18 mouse cellular contexts compared by ENCODE assay signal in the genomic region with DNA sequence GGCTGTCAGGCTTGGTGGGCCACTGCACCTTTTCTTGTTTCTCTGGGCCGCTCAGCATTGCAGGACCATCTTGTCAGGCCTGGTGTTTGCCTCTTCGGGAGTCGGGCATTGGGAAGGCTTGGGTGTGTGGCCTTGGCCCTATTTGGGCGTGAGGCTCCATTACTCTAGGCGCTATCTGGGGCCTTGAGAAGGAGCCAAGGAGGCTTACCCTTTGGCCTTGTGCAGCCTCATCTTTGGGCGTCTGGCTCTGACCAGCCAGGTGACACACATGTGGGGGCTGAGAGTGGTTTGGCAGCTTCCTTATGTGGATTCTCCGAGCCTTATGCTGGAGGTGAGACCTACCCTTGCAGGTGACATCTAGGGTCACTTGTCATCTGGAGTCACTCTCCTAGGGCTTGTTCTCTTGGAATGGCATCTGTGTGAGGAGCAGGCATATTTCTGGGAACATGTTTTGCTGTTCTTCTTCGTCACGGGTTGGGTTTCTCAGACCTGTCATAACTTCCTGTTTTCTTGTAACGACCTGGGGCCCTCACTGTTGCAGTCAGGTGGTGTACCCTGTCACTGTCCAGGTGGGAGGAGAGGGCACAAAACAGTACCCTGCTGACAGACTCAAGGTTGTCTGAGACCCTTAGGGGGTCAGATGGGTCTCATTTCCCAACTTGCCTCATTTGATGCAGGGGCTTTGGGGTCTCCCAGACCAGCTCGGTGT. TPM values are rescaled to one million over a fixed set of nuclear protein-coding genes. Genes with fewer than 3 reads are reported as not detected.
DNase-seq lines count a peak whose midpoint lies in the region; ATAC-seq and TF ChIP-seq lines count a peak whose summit lies in the region.
"Had no signal": no experiment of that assay in that cellular context is flagged by ENCODE, and none has a peak within 500 bp of the region (broad histone marks: within the 10 kb centered on the region; RNA-seq: fewer than 3 reads in every experiment).

No protein-coding gene starts in this region.

- 56% methylated on average over 11 of the region's 11 CpGs for WGBS in intestine, postnatal 0 days
- WGBS in intestine, embryonic 15.5 days: 81% methylated on average over 11 of the region's 11 CpGs

- no peak overlapping the region for H3K9ac ChIP-seq in intestine, postnatal 0 days (ENCODE audit: low read depth, low read length)
- H3K9ac ChIP-seq in intestine, embryonic 15.5 days: no peak overlapping the region
- H3K9ac ChIP-seq: embryonic facial prominence, embryonic 15.5 days; limb, embryonic 15.5 days had no signal

- 0 out of 2 replicates have a peak overlapping the region, but pooled peaks have one; percentile 5 for H3K27ac ChIP-seq in intestine, postnatal 0 days (ENCODE audit: low read depth, low read length)
- H3K27ac ChIP-seq in intestine, embryonic 15.5 days: no peak overlapping the region
- H3K27ac ChIP-seq: embryonic facial prominence, embryonic 15.5 days; left cerebral cortex, adult 2 months; limb, embryonic 15.5 days; stomach, postnatal 0 days had no signal

- H3K9me3 ChIP-seq in intestine, postnatal 0 days (ENCODE audit: control insufficient read depth): no peaks in the 10 kb centered on the region
- H3K9me3 ChIP-seq in intestine, embryonic 15.5 days: no peaks in the 10 kb centered on the region
- H3K9me3 ChIP-seq: embryonic facial prominence, embryonic 15.5 days; limb, embryonic 15.5 days had no signal

- H3K4me1 ChIP-seq in intestine, postnatal 0 days (replicated peaks; ENCODE audit: control insufficient read depth, insufficient read depth, low read length): peaks cover 36% of the 10 kb centered on the region
- H3K4me1 ChIP-seq in intestine, embryonic 15.5 days (replicated peaks): peaks cover 48% of the 10 kb centered on the region

- DNase-seq in A20 (ENCODE audit: low read depth, low spot score) (peak; percentile 34), MN1 (ENCODE audit: low spot score) (no peak)
- peak; percentile 70 for DNase-seq in T-cell, adult 2 months (ENCODE audit: low spot score)
- DNase-seq in frontal cortex, postnatal 10 days (ENCODE audit: low spot score in 2 of 2): no peak
- DNase-seq in heart, postnatal 25 days (ENCODE audit: low spot score): no peak
- DNase-seq: heart, postnatal 36 days; kidney, postnatal 4 days; retina, postnatal 1 day had no signal

- no peak for TF ChIP-seq CTCF in intestine, postnatal 0 days (IDR thresholded peaks at IDR 0.05; ENCODE audit: low read depth)

- H3K36me3 ChIP-seq in intestine, postnatal 0 days (ENCODE audit: control insufficient read depth, insufficient read depth): no peaks in the 10 kb centered on the region; the same call in 1 of the 2 replicates
- no peaks in the 10 kb centered on the region for H3K36me3 ChIP-seq in intestine, embryonic 15.5 days
- H3K36me3 ChIP-seq: limb, embryonic 15.5 days had no signal

- intact Hi-C loops in heart, postnatal 25 days (cut with DNase I): no loop called here

- H3K27me3 ChIP-seq in intestine, postnatal 0 days (replicated peaks; ENCODE audit: control insufficient read depth, insufficient read depth, low read length): no peaks in the 10 kb centered on the region
- no peaks in the 10 kb centered on the region for H3K27me3 ChIP-seq in intestine, embryonic 15.5 days (replicated peaks)
- H3K27me3 ChIP-seq: embryonic facial prominence, embryonic 15.5 days; limb, embryonic 15.5 days had no signal

- ATAC-seq in intestine, postnatal 0 days: no peak
- no peak for ATAC-seq in intestine, embryonic 15.5 days
- peak; percentile 78 for ATAC-seq in inflammation-experienced regulatory T-cells, adult 6 months
- ATAC-seq: forebrain, embryonic 16.5 days; intestine, embryonic 16.5 days had no signal

- no peak overlapping the region for H3K4me2 ChIP-seq in intestine, postnatal 0 days (replicated peaks; ENCODE audit: low read depth)
- H3K4me2 ChIP-seq in intestine, embryonic 15.5 days (replicated peaks): no peak overlapping the region
- H3K4me2 ChIP-seq: embryonic facial prominence, embryonic 15.5 days; limb, embryonic 15.5 days had no signal

- no peak overlapping the region for H3K4me3 ChIP-seq in intestine, postnatal 0 days (ENCODE audit: low read depth, low read length)
- no peak overlapping the region for H3K4me3 ChIP-seq in intestine, embryonic 15.5 days (replicated peaks)
- H3K4me3 ChIP-seq: embryonic facial prominence, embryonic 15.5 days; left cerebral cortex, adult 2 months; limb, embryonic 15.5 days; myocyte had no signal

RNA-seq across cellular contexts. Expression of gene Inpp5a, which starts 11.2 kb away (rescaled TPM):
- 29.1 and 32.9 TPM in 2 replicates for polyA plus RNA-seq in intestine, postnatal 0 days (2015; fragmentation: Nextera tagmentation; extraction: Ambion mirVana)
- 33.1 and 35.5 TPM in 2 replicates for polyA plus RNA-seq in intestine, embryonic 15.5 days (2015; fragmentation: Nextera tagmentation; extraction: Ambion mirVana)
- polyA plus RNA-seq in inflammation-experienced regulatory T-cells, adult 6 months (2017; shearing (Covaris generic)): 1 to 10 TPM; 2.5 to 9.3 (median 7.2) TPM
- total RNA-seq in heart, postnatal 25 days (2021): 100 to 1,000 TPM; 292 to 306 TPM

Comparison
In these comparisons a context has a peak if more than half of its experiments do, and no peak if none do; other contexts are left out.
1. DNase-seq: peak in A20 (single experiment) and T-cell, adult 2 months (single experiment); none in frontal cortex, postnatal 10 days (0 of 2), heart, postnatal 25 days (single experiment) and MN1 (single experiment).